Mouse (Mus musculus): Measurements from ENCODE around the gene Gpr25. TPM values are rescaled to one million over a fixed set of nuclear protein-coding genes. Genes with fewer than 3 reads are reported as not detected.

The Gpr25 gene
- polyA plus RNA-seq, 1 experiment from 2014 or later: not detected

DNA sequence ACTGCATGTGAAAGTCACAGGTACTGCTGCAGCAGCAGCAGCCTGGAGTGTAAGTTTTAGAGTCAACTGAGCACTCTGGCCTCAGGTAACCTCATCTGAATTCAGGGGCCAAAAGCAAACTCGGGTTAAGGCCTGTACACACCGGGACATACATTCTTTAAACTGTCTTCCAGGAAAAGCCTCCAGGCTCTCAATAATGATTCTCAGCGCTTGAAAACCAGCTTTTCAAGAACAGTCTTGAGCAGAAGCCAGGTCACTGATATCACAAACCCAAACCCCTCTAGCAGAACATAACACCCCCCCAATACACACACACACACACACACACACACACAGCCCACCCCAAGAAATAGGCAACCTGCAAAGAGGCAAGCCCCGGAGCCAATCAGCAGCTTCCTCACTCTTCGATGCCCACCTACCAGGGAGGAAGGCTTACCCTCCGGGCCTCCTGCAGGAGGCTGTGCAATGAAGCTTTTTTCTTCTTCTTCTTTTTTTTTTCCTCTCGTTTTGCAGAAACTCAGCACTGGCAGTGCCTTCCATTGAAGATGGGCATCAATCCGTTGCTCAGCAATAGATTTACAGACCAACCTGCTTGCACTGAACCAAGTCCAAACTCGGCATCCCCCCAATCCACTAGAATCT is 28.3 kb downstream of the Gpr25 start:
- H3K36me3 ChIP-seq (ENCODE audit: poor library complexity, severe bottlenecking): peaks cover 2% of the 10 kb centered on the region; the same call in 1 of the 2 replicates
- H3K4me2 ChIP-seq: peak overlapping the region; percentile 74
- H3K4me3 ChIP-seq: peak overlapping the region; percentile 58
- H3K27me3 ChIP-seq: no peaks in the 10 kb centered on the region
- H3K9ac ChIP-seq: peak overlapping the region; percentile 76
- peaks cover 67% of the 10 kb centered on the region for H3K4me1 ChIP-seq
- no peak for ATAC-seq
- no peak overlapping the region for H3K27ac ChIP-seq
- WGBS: under 1% methylated on average over 9 of the region's 9 CpGs
- no peaks in the 10 kb centered on the region for H3K9me3 ChIP-seq (replicated peaks)

DNA sequence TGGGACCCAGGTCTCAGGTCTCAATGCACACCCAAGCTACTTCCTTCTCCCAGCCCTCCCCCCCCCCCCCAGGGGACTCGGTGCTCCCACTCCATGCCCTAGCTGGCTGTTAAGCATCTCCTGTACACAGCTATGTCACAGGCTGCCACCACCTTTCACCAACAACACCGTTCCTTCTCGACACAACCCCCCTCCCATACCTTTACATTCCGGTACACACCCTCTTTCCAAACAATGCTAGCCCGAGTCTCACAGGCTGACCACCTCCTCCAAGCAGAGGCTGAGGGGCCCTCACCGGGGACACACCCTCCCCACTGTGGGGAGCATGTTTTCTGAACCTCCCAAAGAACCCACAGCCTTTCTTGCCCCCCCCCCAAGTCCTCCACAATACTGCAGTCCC is 29.1 kb downstream of the Gpr25 start:
- Histone ChIP-seq H3K27ac (no peak overlapping the region), H3K4me2 (peak overlapping the region; percentile 74), H3K36me3 (ENCODE audit: poor library complexity, severe bottlenecking) (peaks cover 10% of the 10 kb centered on the region; the same call in 1 of the 2 replicates), H3K4me1 (peaks cover 68% of the 10 kb centered on the region), H3K4me3 (peak overlapping the region; percentile 58), H3K27me3 (no peaks in the 10 kb centered on the region), H3K9ac (peak overlapping the region; percentile 76), H3K9me3 (replicated peaks) (no peaks in the 10 kb centered on the region)
- WGBS: 0% methylated on average over 6 of the region's 6 CpGs
- ATAC-seq: no peak

DNA sequence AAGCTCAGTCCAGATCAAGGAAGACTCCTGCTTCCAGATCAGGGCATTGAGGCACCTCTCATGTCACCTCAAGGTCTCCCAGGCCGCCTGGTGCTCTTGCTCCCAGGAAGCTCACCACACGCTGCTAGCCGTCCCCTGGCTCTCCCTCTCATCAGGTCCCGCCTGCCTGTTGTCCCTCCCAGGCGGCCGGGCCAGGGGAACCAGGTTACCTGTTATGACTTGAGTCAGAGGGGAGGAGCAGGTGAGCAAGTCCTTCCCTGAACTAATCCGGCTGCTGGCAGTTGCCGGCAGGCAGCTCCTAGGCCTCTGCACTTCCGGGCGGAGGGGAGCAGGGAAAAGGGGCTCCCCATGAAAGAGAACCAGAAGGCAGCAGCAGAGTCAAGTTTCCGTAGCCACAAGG is 30.5 kb downstream of the Gpr25 start:
- peaks cover 24% of the 10 kb centered on the region for H3K36me3 ChIP-seq (ENCODE audit: poor library complexity, severe bottlenecking)
- no peaks in the 10 kb centered on the region for H3K27me3 ChIP-seq
- peaks cover 68% of the 10 kb centered on the region for H3K4me1 ChIP-seq
- H3K27ac ChIP-seq: no peak overlapping the region
- ATAC-seq: no peak
- H3K9me3 ChIP-seq (replicated peaks): no peaks in the 10 kb centered on the region
- peak overlapping the region; percentile 26; the same call in 1 of the 2 replicates for H3K9ac ChIP-seq
- H3K4me3 ChIP-seq: no peak overlapping the region
- peak overlapping the region; percentile 74 for H3K4me2 ChIP-seq
- WGBS: 18% methylated on average over 11 of the region's 11 CpGs

DNA sequence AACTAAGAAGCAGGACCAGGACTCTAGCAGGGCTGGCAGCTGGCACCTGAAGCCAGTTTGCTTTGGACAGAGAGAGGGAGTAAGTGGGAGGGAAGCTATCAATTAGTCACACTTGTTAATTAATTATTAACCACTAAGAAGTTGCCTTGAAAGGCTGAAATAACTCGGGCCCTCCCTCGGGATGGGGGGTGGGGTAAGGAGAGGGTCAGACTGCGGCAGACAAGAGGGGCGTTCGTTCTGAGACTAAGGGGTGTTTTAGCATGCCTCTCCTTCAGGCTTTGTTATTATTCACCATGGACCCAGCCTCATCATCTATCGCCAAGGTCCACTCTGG is 31.7 kb downstream of the Gpr25 start:
- no peaks in the 10 kb centered on the region for H3K27me3 ChIP-seq
- peaks cover 36% of the 10 kb centered on the region for H3K36me3 ChIP-seq (ENCODE audit: poor library complexity, severe bottlenecking)
- no peak for ATAC-seq
- H3K27ac ChIP-seq: no peak overlapping the region
- peaks cover 62% of the 10 kb centered on the region for H3K4me1 ChIP-seq
- peak overlapping the region; percentile 74; the same call in 1 of the 2 replicates for H3K4me2 ChIP-seq
- WGBS: 10% methylated on average over 6 of the region's 6 CpGs
- H3K9ac ChIP-seq: 0 out of 2 replicates have a peak overlapping the region, but pooled peaks have one; percentile 28
- H3K9me3 ChIP-seq (replicated peaks): no peaks in the 10 kb centered on the region
- H3K4me3 ChIP-seq: no peak overlapping the region

DNA sequence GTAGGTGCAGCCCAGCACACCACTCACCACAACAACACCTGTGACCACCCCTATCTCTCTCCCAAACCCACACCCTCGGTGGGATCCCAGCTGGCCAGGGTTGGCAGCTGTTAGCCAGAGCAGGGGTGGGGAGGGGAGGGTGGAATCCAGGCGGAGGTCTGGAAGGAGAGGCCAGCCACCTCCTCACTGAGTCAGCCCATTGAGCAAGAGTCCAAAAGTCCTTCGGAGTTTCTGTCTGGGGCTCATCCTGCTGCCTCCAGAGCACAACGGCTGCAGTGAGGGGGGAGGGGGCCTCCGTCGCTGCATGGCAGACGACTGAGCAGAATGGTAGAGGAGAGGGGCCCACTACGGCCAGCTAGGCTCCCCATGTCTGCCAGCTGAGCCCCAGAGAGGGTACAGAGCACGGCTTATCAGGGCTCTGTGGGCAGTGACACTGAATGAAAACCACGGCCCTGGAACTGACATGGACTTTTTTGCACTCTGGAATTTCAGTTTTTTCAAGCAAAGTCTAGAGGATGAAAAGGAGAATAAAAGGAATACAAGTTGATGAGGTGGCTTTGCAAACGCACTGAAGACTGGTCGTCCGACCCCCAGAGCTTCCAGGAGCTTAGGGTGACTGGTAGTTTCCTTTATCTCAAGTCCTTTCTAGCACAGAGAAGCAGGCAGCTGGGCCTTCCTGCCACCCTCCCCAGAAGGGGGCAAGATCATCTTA is 32.2 kb downstream of the Gpr25 start:
- ATAC-seq: no peak
- H3K9ac ChIP-seq: peak overlapping the region; percentile 28; the same call in 1 of the 2 replicates
- H3K36me3 ChIP-seq (ENCODE audit: poor library complexity, severe bottlenecking): peaks cover 40% of the 10 kb centered on the region
- H3K4me2 ChIP-seq: peak overlapping the region; percentile 74; the same call in 1 of the 2 replicates
- H3K27ac ChIP-seq: no peak overlapping the region
- no peaks in the 10 kb centered on the region for H3K9me3 ChIP-seq (replicated peaks)
- 10% methylated on average over 13 of the region's 13 CpGs for WGBS
- H3K27me3 ChIP-seq: no peaks in the 10 kb centered on the region
- no peak overlapping the region for H3K4me3 ChIP-seq
- peaks cover 61% of the 10 kb centered on the region for H3K4me1 ChIP-seq

DNA sequence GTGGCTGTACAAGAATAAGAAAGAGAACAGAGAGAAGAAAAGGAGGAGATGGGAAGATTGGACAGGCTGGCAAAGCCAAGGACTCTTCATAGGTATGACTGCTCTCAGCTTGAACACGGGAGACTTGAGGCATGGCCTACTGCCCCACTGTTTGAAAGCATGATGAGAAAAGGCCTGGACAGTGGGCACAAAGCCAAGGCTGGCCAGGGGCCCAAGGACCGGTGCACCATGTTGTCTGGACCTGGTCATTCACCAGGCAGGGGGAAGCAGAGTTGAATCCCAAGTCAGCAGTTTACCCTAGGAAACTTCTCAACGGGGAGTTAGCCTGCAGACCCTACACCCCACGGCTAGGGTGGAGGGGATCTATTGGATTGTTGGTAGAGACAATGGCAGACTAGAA is 32.8 kb downstream of the Gpr25 start:
- H3K27me3 ChIP-seq: no peaks in the 10 kb centered on the region
- H3K27ac ChIP-seq: no peak overlapping the region
- no peak overlapping the region for H3K9ac ChIP-seq
- WGBS: 66% methylated on average over 4 of the region's 4 CpGs
- no peak for ATAC-seq
- H3K36me3 ChIP-seq (ENCODE audit: poor library complexity, severe bottlenecking): peaks cover 44% of the 10 kb centered on the region
- H3K9me3 ChIP-seq (replicated peaks): no peaks in the 10 kb centered on the region
- H3K4me1 ChIP-seq: peaks cover 55% of the 10 kb centered on the region
- no peak overlapping the region; the same call in 1 of the 2 replicates for H3K4me2 ChIP-seq
- H3K4me3 ChIP-seq: no peak overlapping the region

DNA sequence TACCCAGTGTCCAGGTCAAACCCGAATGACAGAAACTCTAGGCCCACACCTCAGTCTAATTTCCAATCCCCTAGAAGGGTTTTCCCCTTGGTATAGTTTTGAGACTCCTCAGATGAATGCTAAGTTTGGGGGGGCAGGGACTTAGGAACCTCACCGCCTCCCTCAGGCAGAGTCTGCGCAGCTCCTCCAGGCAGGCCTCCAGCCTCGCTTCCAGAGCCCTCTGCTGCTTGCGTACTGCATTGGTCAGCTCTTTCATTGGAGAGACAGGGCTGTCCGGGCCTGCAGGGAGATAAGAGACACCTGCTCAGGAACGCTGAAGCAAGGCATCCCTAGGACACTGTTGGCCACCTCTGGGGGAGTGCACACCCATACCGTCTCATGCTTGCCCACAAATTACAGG is 34.0 kb downstream of the Gpr25 start:
- no peaks in the 10 kb centered on the region for H3K27me3 ChIP-seq
- no peak overlapping the region for H3K9ac ChIP-seq
- H3K4me1 ChIP-seq: peaks cover 42% of the 10 kb centered on the region
- H3K4me3 ChIP-seq: no peak overlapping the region
- no peaks in the 10 kb centered on the region for H3K9me3 ChIP-seq (replicated peaks)
- no peak overlapping the region for H3K27ac ChIP-seq
- no peak overlapping the region for H3K4me2 ChIP-seq
- peaks cover 54% of the 10 kb centered on the region for H3K36me3 ChIP-seq (ENCODE audit: poor library complexity, severe bottlenecking)
- 94% methylated on average over 8 of the region's 8 CpGs for WGBS
- ATAC-seq: no peak

DNA sequence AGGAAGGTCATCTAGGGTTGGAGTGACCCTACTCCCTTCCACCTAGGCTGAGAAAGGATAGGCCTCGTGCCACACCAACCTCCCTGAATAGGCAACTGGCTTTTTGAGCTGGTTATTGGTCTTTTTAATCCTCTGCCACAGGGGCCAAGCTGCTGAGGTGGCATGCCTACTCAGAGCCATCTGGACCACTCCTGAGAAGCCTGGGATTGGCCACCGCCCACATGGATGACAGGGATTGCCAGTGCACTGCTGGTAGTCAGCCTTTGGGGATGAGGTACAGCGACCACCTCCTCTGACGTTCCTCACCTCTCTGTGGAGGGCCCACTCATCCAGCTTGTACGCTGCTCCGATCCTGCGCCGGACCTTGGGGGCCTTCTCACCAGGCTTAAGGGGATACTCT is 34.8 kb downstream of the Gpr25 start:
- Histone ChIP-seq H3K4me2 (no peak overlapping the region), H3K4me3 (no peak overlapping the region), H3K27me3 (no peaks in the 10 kb centered on the region), H3K27ac (no peak overlapping the region), H3K36me3 (ENCODE audit: poor library complexity, severe bottlenecking) (peaks cover 56% of the 10 kb centered on the region), H3K9me3 (replicated peaks) (no peaks in the 10 kb centered on the region), H3K9ac (no peak overlapping the region), H3K4me1 (peaks cover 35% of the 10 kb centered on the region)
- no peak for ATAC-seq
- WGBS: 91% methylated on average over 8 of the region's 8 CpGs

DNA sequence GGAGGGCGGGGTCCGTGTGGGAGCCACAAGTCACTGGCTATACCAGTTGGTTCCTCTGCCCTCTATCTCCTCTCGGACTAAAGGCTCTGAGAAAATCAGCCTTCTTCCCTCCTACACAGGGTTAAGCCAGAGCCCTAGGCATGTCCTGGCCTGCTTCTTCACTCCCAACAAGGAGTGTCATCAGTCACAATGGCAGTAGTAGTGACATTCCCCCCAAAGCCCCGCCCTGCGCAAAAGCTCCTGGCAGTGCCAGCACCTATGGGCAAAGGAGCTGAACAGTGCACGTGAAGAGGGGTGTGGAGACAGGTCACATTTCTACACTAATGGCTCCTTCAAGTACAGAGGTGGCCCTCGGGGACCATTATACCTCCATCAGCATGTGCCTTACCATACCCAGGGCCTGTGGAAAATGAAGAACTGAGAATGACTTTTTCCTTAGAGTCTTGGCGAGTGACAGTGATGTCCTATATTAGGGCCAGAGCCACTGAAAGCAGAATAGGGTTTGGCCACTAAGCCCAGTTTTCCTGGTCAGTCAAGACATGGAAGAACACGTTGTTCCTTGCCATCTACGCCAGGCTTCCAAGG is 36.8 kb downstream of the Gpr25 start:
- peaks cover 15% of the 10 kb centered on the region for H3K4me1 ChIP-seq
- no peak overlapping the region for H3K4me2 ChIP-seq
- peaks cover 76% of the 10 kb centered on the region for H3K36me3 ChIP-seq (ENCODE audit: poor library complexity, severe bottlenecking)
- ATAC-seq: no peak
- WGBS: 94% methylated on average over 10 of the region's 10 CpGs
- H3K4me3 ChIP-seq: no peak overlapping the region
- no peaks in the 10 kb centered on the region for H3K9me3 ChIP-seq (replicated peaks)
- H3K27me3 ChIP-seq: no peaks in the 10 kb centered on the region
- H3K9ac ChIP-seq: no peak overlapping the region
- H3K27ac ChIP-seq: no peak overlapping the region

DNA sequence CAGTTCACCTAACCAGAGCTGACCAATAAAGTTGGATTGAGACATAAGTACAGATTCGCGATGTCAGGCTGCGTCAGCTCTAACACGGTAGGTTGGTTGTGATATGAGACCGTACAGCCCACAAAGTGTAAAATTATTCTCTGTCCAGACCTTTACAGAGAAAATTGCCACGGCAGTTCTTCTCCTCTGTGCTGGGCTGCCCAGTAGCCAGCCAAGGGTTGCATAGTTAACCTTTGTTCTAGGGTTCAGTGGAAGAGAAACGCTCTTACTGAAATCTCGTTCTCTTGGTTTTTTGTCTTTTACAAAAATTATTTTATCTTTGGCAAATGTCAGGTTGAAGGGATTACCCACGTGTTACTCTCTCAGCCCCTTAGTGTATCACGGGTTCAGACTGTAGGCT is 38.3 kb downstream of the Gpr25 start:
- Histone ChIP-seq H3K4me3 (no peak overlapping the region), H3K9me3 (replicated peaks) (no peaks in the 10 kb centered on the region), H3K36me3 (ENCODE audit: poor library complexity, severe bottlenecking) (peaks cover 89% of the 10 kb centered on the region), H3K27ac (no peak overlapping the region), H3K27me3 (no peaks in the 10 kb centered on the region), H3K9ac (no peak overlapping the region), H3K4me1 (no peaks in the 10 kb centered on the region), H3K4me2 (no peak overlapping the region)
- WGBS: 92% methylated on average over 10 of the region's 10 CpGs
- no peak for ATAC-seq

DNA sequence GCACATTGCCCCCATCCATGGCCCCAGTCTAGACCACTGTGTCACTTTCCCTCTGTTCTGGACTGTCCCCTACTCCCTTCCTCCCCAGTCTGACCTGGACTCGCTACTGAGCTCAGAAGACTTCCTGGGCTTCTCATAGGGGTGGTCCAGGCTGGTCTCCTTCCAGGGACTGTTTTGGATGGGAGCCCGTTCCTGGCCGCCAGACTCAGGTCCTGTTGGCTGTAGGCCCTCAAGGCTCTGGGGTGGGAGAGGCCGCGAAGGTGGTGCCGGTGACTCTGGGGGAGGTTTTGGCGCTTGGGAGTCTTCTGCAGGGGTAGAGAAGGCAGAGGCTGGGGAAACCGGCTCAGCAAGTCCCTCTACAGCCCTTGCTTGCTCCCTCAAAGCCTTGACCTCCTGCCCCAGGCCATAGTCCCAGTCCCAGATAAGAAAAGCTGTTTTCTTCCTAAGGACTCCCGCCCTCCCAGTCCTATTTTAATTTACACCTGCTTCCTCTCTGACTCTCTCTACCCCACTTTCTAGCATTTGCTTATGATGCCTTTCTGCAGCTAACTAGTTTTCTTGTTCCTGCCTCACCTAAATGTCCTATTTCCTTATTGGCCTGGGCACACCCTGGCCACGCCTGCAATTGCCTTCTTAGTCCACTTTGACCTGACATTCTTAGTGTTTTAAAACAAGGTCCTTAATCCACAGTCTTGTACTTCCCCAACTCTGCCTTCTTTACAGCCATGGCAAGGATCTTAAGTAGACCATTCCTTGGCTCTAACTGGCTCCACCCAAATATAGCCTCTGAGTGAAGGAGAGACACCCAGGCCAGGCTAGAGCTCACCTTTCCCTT is 40.4 kb downstream of the Gpr25 start:
- H3K9ac ChIP-seq: no peak overlapping the region
- WGBS: 85% methylated on average over 10 of the region's 10 CpGs
- ATAC-seq: no peak
- H3K4me3 ChIP-seq: no peak overlapping the region
- H3K9me3 ChIP-seq (replicated peaks): no peaks in the 10 kb centered on the region
- H3K4me2 ChIP-seq: no peak overlapping the region
- H3K27me3 ChIP-seq: no peaks in the 10 kb centered on the region
- H3K4me1 ChIP-seq: no peaks in the 10 kb centered on the region
- H3K36me3 ChIP-seq (ENCODE audit: poor library complexity, severe bottlenecking): peaks cover 89% of the 10 kb centered on the region
- H3K27ac ChIP-seq: no peak overlapping the region

DNA sequence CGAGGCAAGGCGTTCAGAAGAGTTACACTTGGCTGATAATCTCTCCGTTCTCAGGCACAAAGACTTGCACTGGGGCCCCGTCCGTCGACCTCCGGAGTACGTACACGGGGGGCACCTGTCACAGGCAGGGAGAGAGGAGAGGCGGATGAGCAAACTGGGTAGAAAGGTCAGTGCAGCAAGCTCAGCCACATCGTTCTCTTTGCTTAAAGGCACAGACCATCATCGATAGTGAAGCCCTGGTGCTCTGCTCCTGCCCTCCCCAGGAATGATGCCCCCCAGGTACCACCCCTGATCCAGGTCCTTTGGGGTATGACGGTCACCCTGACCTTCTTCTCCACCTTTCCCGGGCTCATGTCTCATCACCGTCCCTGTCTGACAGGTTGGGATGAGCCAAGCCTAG is 46.4 kb downstream of the Gpr25 start:
- H3K4me1 ChIP-seq: no peaks in the 10 kb centered on the region
- H3K27ac ChIP-seq: no peak overlapping the region
- H3K9ac ChIP-seq: no peak overlapping the region
- no peak for ATAC-seq
- H3K4me3 ChIP-seq: no peak overlapping the region
- peaks cover 61% of the 10 kb centered on the region for H3K36me3 ChIP-seq (ENCODE audit: poor library complexity, severe bottlenecking)
- H3K4me2 ChIP-seq: no peak overlapping the region
- 78% methylated on average over 15 of the region's 15 CpGs for WGBS
- no peaks in the 10 kb centered on the region for H3K9me3 ChIP-seq (replicated peaks)
- no peaks in the 10 kb centered on the region for H3K27me3 ChIP-seq
